In the genomic region with DNA sequence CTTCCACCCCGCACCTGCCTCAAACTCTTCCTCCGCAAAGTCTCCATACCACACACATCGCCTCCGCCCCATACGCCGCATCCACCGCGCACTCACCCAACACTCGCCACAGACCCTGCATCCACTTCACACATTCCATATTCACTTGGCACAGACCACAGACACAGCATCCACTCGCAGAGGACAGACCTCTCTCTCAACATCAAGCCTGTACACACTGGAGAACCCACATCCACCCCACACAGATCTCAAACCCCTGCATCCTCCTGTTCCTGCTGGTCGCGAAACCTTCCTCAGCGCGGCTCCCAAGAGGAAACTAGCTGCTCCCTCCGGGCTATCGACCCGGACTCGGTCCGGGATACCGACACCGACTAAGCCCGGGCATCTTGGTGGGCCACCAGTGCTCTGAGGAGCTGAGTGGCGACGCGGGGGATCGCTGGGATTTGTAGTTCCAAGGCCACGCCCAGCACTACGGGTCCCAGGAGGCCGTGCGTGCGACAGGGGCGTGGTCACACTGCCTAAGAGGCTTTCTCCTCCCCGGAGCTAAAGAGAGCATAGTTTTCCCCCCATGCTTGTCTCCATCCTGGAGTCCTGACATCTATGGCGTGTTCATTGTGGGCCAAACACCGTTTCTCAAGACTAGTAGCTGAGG, we compare ENCODE assay signal across 8 mouse cellular contexts. TPM values are rescaled to one million over a fixed set of nuclear protein-coding genes. Genes with fewer than 3 reads are reported as not detected.
A peak's percentile ranks its signal among the peaks of the same experiment; 100 is the strongest.
DNase-seq lines count a peak whose midpoint lies in the region; ATAC-seq lines count a peak whose summit lies in the region.

No protein-coding gene starts in this region.

- peak; percentile 86 for DNase-seq in T-cell, adult 2 months (ENCODE audit: low spot score)
- DNase-seq in cerebellum, postnatal 25 days, result peak; percentile 93 to 96
- DNase-seq in frontal cortex, postnatal 25 days (ENCODE audit: low spot score in 2 of 2), result peak; percentile 80 to 88
- peak; percentile 92 for DNase-seq in hindbrain, embryonic 14.5 days (ENCODE audit: low spot score)
- peak; percentile 82 to 86 for DNase-seq in layer of hippocampus, postnatal 25 days (ENCODE audit: extremely low spot score in 1 of 2, low spot score in 1 of 2)
- peak; percentile 91 for DNase-seq in lung, postnatal 14 days
- DNase-seq in retina, adult 2 months (ENCODE audit: low read depth, low spot score), result peak; percentile 84
- peak; percentile 90 for DNase-seq in thymus, postnatal 25 days

- H3K27me3 ChIP-seq in hindbrain, embryonic 14.5 days (ENCODE audit: control insufficient read depth, insufficient read depth, low read length), result no peaks in the 10 kb centered on the region

- no peaks in the 10 kb centered on the region for H3K9me3 ChIP-seq in hindbrain, embryonic 14.5 days (ENCODE audit: control insufficient read depth, low read length)

- H3K4me3 ChIP-seq in hindbrain, embryonic 14.5 days (replicated peaks; ENCODE audit: low read length), result peak overlapping the region; percentile 70

- peak overlapping the region; percentile 89 for H3K4me2 ChIP-seq in hindbrain, embryonic 14.5 days (replicated peaks)

- H3K4me1 ChIP-seq in hindbrain, embryonic 14.5 days (replicated peaks; ENCODE audit: control insufficient read depth, insufficient read depth, low read length), result peaks cover 16% of the 10 kb centered on the region

- under 1% methylated on average over 35 of the region's 35 CpGs for WGBS in hindbrain, embryonic 14.5 days

- H3K27ac ChIP-seq in hindbrain, embryonic 14.5 days, result peak overlapping the region; percentile 57; the same call in 1 of the 2 replicates

- ATAC-seq in hindbrain, embryonic 14.5 days (ENCODE audit: low FRiP score), result peak; percentile 94

- peak overlapping the region; percentile 83 for H3K9ac ChIP-seq in hindbrain, embryonic 14.5 days

- H3K36me3 ChIP-seq in hindbrain, embryonic 14.5 days (replicated peaks; ENCODE audit: control insufficient read depth, insufficient read depth), result no peaks in the 10 kb centered on the region

RNA-seq across cellular contexts. Expression of gene Trp53rkb, which starts 5.9 kb away (rescaled TPM):
- 9.2 and 9.7 TPM in 2 replicates for polyA plus RNA-seq in hindbrain, embryonic 14.5 days (2014; fragmentation: Nextera tagmentation; extraction: Ambion mirVana)
- 1 to 10 TPM; 4.4 to 7.3 TPM for total RNA-seq in layer of hippocampus, postnatal 25 days (2021)

RNA-seq across cellular contexts. Expression of gene Arfgef2, which starts 18.9 kb away (rescaled TPM):
- polyA plus RNA-seq in hindbrain, embryonic 14.5 days (2014; fragmentation: Nextera tagmentation; extraction: Ambion mirVana), result 6.5 and 7.9 TPM in 2 replicates
- total RNA-seq in layer of hippocampus, postnatal 25 days (2021), result 10 to 100 TPM; 45.7 to 48.5 TPM

Comparison
In these comparisons a context has a peak if more than half of its experiments do, and no peak if none do; other contexts are left out.
1. Peak in every context shown above with its lines: DNase-seq, ATAC-seq, H3K4me3 ChIP-seq and H3K27ac ChIP-seq.